In the genomic region with DNA sequence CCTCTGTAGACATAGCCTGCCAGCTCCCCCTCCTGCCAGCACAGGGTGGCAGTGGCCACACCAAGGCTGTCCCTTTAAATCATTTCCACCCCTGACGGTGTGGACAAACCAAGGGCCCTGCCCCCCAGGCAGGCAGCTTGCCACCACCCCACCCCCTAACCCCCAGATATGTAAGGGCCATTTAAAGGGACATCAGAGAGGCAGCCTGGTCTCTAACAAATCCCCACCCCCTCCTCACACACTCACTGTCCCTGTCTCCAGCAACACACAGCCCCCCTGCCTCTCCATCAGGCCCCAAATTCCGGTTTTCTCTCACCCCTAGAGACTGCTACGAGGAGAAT, we compare ENCODE assay signal across 8 mouse cellular contexts. TPM values are rescaled to one million over a fixed set of nuclear protein-coding genes. Genes with fewer than 3 reads are reported as not detected.
DNase-seq lines count a peak whose midpoint lies in the region; ATAC-seq and TF ChIP-seq lines count a peak whose summit lies in the region.

No protein-coding gene starts in this region.

- intact Hi-C loops in heart, postnatal 14 days (cut with DNase I) = loop anchor here (10.0 kb wide), 1 partner anchor 320 kb away; the partner anchor contains the start of gene Per1

- peaks cover 12% of the 10 kb centered on the region for H3K4me1 ChIP-seq in embryonic fibroblast, embryonic 13.5 days (ENCODE audit: control insufficient read depth, insufficient read depth, low read length)
- peaks cover 76% of the 10 kb centered on the region for H3K4me1 ChIP-seq in midbrain, embryonic 13.5 days (replicated peaks)

- TF ChIP-seq CTCF in layer of hippocampus, adult 2 months (conservative IDR thresholded peaks at IDR 0.05) = peak; percentile 36
- TF ChIP-seq CTCF in embryonic fibroblast, embryonic 13.5 days (IDR thresholded peaks at IDR 0.05; ENCODE audit: borderline replicate concordance, insufficient read depth, low read length) = no peak

- ATAC-seq in midbrain, embryonic 13.5 days = peak; percentile 22
- no peak for ATAC-seq in megakaryocyte progenitor cell, adult 5-6 weeks (replicated peaks; ENCODE audit: poor library complexity)

- WGBS in midbrain, embryonic 13.5 days = 0% methylated on average over 3 of the region's 3 CpGs

- H3K27me3 ChIP-seq in midbrain, embryonic 13.5 days = peaks cover 5% of the 10 kb centered on the region

- peak overlapping the region; percentile 99 for H3K9ac ChIP-seq in midbrain, embryonic 13.5 days (replicated peaks)

- no peak; the same call in 1 of the 2 replicates for TF ChIP-seq POLR2A in embryonic fibroblast, embryonic 13.5 days (IDR thresholded peaks at IDR 0.05; ENCODE audit: low read depth, low read length)

- DNase-seq in layer of hippocampus, adult 2 months (ENCODE audit: low spot score in 2 of 2) = peak in 1 of 2 experiments; percentile 37
- no peak for DNase-seq in layer of hippocampus, adult 11-12 months (ENCODE audit: low spot score)
- peak; percentile 91 for DNase-seq in adipocyte (ENCODE audit: low spot score)
- DNase-seq in heart, postnatal 14 days = peak; percentile 76 to 80
- peak; percentile 77 to 80 for DNase-seq in kidney, postnatal 36 days

- H3K9me3 ChIP-seq in midbrain, embryonic 13.5 days = no peaks in the 10 kb centered on the region

- H3K4me3 ChIP-seq in layer of hippocampus, adult 2 months = peak overlapping the region; percentile 52
- peak overlapping the region; percentile 78 for H3K4me3 ChIP-seq in embryonic fibroblast, embryonic 13.5 days (ENCODE audit: insufficient read depth, low read length)
- peak overlapping the region; percentile 83 for H3K4me3 ChIP-seq in midbrain, embryonic 13.5 days (replicated peaks)

- H3K27ac ChIP-seq in layer of hippocampus, adult 2 months = peak overlapping the region; percentile 99
- peak overlapping the region; percentile 96 for H3K27ac ChIP-seq in embryonic fibroblast, embryonic 13.5 days (ENCODE audit: insufficient read depth, low read length)
- peak overlapping the region; percentile 100 for H3K27ac ChIP-seq in midbrain, embryonic 13.5 days

- peak overlapping the region; percentile 96 for H3K4me2 ChIP-seq in midbrain, embryonic 13.5 days (replicated peaks)

- H3K36me3 ChIP-seq in midbrain, embryonic 13.5 days = peaks cover 15% of the 10 kb centered on the region

RNA-seq across cellular contexts. Expression of gene Kdm6b, which starts 1.8 kb away (rescaled TPM):
- total RNA-seq in layer of hippocampus, adult 2 months (2021) = 10 to 100 TPM; 34.3 to 40.9 TPM
- 31.8 and 33.4 TPM in 2 replicates for polyA plus RNA-seq in embryonic fibroblast, embryonic 13.5 days (2011; ENCODE audit: insufficient read length, low read depth, missing spikeins)
- total RNA-seq in heart, postnatal 14 days (2021) = 10 to 100 TPM; 45.7 to 50.6 TPM
- 54.9 and 59.2 TPM in 2 replicates for polyA plus RNA-seq in midbrain, embryonic 13.5 days (2015; fragmentation: Nextera tagmentation; extraction: Ambion mirVana)
- 10.4 and 11.7 TPM in 2 replicates for total RNA-seq in megakaryocyte progenitor cell, adult 5-6 weeks (2015)
- 1.8 and 2.9 TPM in 2 replicates for total RNA-seq in megakaryocyte progenitor cell, adult 5-6 weeks (2017)

RNA-seq across cellular contexts. Expression of gene Tmem88, which starts 17.3 kb away (rescaled TPM):
- total RNA-seq in layer of hippocampus, adult 2 months (2021) = 1 to 10 TPM; 2.6 to 5.0 TPM
- 9.1 and 10.3 TPM in 2 replicates for polyA plus RNA-seq in embryonic fibroblast, embryonic 13.5 days (2011; ENCODE audit: insufficient read length, low read depth, missing spikeins)
- 10 to 100 TPM; 37.4 to 39.6 TPM for total RNA-seq in heart, postnatal 14 days (2021)
- 4.9 and 7.0 TPM in 2 replicates for polyA plus RNA-seq in midbrain, embryonic 13.5 days (2015; fragmentation: Nextera tagmentation; extraction: Ambion mirVana)
- total RNA-seq in megakaryocyte progenitor cell, adult 5-6 weeks (2015) = 0.07 and 0.42 TPM in 2 replicates
- 0.12 TPM in 1 of 2 replicates, not detected in the other for total RNA-seq in megakaryocyte progenitor cell, adult 5-6 weeks (2017)

RNA-seq across cellular contexts. Expression of gene Cyb5d1, which starts 19.9 kb away (rescaled TPM):
- total RNA-seq in layer of hippocampus, adult 2 months (2021) = 10 to 100 TPM; 43.6 to 45.0 TPM
- 51.0 and 51.7 TPM in 2 replicates for polyA plus RNA-seq in embryonic fibroblast, embryonic 13.5 days (2011; ENCODE audit: insufficient read length, low read depth, missing spikeins)
- total RNA-seq in heart, postnatal 14 days (2021) = 10 to 100 TPM; 25.0 to 29.3 TPM
- 41.8 and 47.7 TPM in 2 replicates for polyA plus RNA-seq in midbrain, embryonic 13.5 days (2015; fragmentation: Nextera tagmentation; extraction: Ambion mirVana)
- total RNA-seq in megakaryocyte progenitor cell, adult 5-6 weeks (2015) = 15.4 and 16.6 TPM in 2 replicates
- total RNA-seq in megakaryocyte progenitor cell, adult 5-6 weeks (2017) = 34.2 and 50.3 TPM in 2 replicates

RNA-seq across cellular contexts. Expression of gene Naa38, which starts 20.0 kb away (rescaled TPM):
- total RNA-seq in layer of hippocampus, adult 2 months (2021) = 100 to 1,000 TPM; 109 to 127 TPM
- polyA plus RNA-seq in embryonic fibroblast, embryonic 13.5 days (2011; ENCODE audit: insufficient read length, low read depth, missing spikeins) = 75.6 and 81.1 TPM in 2 replicates
- 10 to 100 TPM; 85.4 to 91.7 TPM for total RNA-seq in heart, postnatal 14 days (2021)
- polyA plus RNA-seq in midbrain, embryonic 13.5 days (2015; fragmentation: Nextera tagmentation; extraction: Ambion mirVana) = 92.2 and 105 TPM in 2 replicates
- 114 and 125 TPM in 2 replicates for total RNA-seq in megakaryocyte progenitor cell, adult 5-6 weeks (2015)
- 146 and 205 TPM in 2 replicates for total RNA-seq in megakaryocyte progenitor cell, adult 5-6 weeks (2017)

RNA-seq across cellular contexts. Expression of gene Chd3, which starts 46.1 kb away (rescaled TPM):
- 100 to 1,000 TPM; 541 to 561 TPM for total RNA-seq in layer of hippocampus, adult 2 months (2021)
- polyA plus RNA-seq in embryonic fibroblast, embryonic 13.5 days (2011; ENCODE audit: insufficient read length, low read depth, missing spikeins) = 175 and 199 TPM in 2 replicates
- 10 to 100 TPM; 45.4 to 47.4 TPM for total RNA-seq in heart, postnatal 14 days (2021)
- 83.5 and 91.9 TPM in 2 replicates for polyA plus RNA-seq in midbrain, embryonic 13.5 days (2015; fragmentation: Nextera tagmentation; extraction: Ambion mirVana)
- total RNA-seq in megakaryocyte progenitor cell, adult 5-6 weeks (2015) = 17.0 and 22.4 TPM in 2 replicates
- total RNA-seq in megakaryocyte progenitor cell, adult 5-6 weeks (2017) = 19.9 and 38.2 TPM in 2 replicates

Comparison
In these comparisons a context has a peak if more than half of its experiments do, and no peak if none do; other contexts are left out.
1. RNA of gene Tmem88, which starts 17.3 kb away (total RNA-seq): 37.4 to 39.6 TPM in heart, postnatal 14 days; 2.6 to 5.0 TPM in layer of hippocampus, adult 2 months and 0.07 to 0.42 TPM in megakaryocyte progenitor cell, adult 5-6 weeks; every median in the first group is over 4 times any median in the second.
2. Peak in every context shown above with its lines, with median percentiles within 50 percentile points of each other: H3K27ac ChIP-seq and H3K4me3 ChIP-seq.